Mouse (Mus musculus): ENCODE results near the gene Palmd. TPM values are rescaled to one million over a fixed set of nuclear protein-coding genes. Genes with fewer than 3 reads are reported as not detected.

Gene Palmd
- polyA plus RNA-seq, 1 experiment from 2014 or later, result 4.0 TPM

DNA sequence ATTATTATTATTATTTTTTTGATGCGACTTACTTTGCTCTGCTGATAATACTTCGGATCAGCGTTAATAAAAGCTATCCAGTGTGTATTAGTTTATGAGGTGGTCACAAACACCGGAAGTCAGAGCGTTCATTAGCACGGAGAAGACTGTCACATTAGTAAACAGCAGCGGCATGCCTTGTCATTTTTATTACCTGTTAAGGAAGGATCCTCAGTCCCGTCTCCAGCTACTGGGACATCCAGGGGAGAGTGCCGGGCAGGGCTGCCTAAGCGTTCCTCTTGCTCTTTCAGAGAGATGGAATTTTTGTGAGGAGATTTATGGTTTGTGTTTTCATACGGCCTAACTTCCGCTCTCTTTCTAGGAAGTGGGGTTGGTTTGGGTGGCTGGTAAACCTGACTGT is 45.7 kb downstream of the Palmd start:
- Histone ChIP-seq H3K4me1 (no peaks in the 10 kb centered on the region), H3K36me3 (no peaks in the 10 kb centered on the region), H3K4me2 (no peak overlapping the region), H3K27ac (no peak overlapping the region), H3K9ac (no peak overlapping the region), H3K27me3 (replicated peaks) (no peaks in the 10 kb centered on the region), H3K9me3 (replicated peaks) (no peaks in the 10 kb centered on the region), H3K4me3 (no peak overlapping the region)
- ATAC-seq, result no peak
- 71% methylated on average over 12 of the region's 12 CpGs for WGBS (ENCODE audit: insufficient replicate concordance)

DNA sequence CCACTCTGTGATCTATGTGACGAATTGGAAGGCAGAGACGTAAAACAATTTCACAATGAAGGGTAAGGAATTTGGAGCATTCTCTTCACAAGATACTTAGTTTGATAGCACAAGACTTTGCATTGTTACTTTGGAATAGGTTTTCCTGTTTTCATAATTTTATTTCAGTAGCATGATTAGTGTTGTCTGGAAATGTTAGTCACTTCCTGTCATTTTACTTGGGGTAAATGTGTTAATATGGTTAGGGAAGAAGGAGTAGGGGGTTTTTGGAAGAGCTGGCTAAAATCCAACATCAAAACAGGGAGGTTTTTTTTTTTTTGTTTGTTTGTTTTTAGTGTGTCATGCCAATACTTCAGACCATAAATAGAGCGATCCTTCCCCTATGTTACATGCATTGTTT is 47.3 kb downstream of the Palmd start:
- WGBS (ENCODE audit: insufficient replicate concordance), result 66% methylated on average over 3 of the region's 3 CpGs
- no peak for ATAC-seq

DNA sequence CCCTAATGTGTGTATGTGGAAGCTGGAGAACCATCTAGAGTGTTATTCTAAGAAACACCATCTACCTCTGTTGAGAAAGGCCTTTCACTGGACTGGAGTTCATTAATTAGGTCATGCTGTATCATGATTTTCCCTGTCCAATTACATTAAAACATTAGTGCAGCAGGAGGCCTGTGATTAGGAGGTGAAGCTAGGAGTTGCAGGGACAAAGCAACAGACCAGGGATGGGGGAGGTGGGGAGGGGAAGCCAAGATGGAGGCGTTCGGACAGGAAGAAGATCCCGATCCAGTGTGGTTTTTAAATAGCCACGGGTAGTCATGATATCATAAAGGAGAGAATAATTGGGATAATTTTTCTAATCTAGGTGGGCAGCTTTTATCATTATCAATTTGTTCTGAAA is 51.8 kb downstream of the Palmd start:
- no peak overlapping the region for H3K4me3 ChIP-seq
- no peak overlapping the region for H3K9ac ChIP-seq
- H3K9me3 ChIP-seq (replicated peaks), result no peaks in the 10 kb centered on the region
- no peak for ATAC-seq
- H3K27me3 ChIP-seq (replicated peaks), result no peaks in the 10 kb centered on the region
- no peaks in the 10 kb centered on the region for H3K36me3 ChIP-seq
- H3K27ac ChIP-seq, result no peak overlapping the region
- no peaks in the 10 kb centered on the region for H3K4me1 ChIP-seq
- H3K4me2 ChIP-seq, result no peak overlapping the region
- 74% methylated on average over 4 of the region's 4 CpGs for WGBS (ENCODE audit: insufficient replicate concordance)

More for the DNA sequence above, 47.3 kb downstream of the Palmd start:
- H3K27ac ChIP-seq, result no peak overlapping the region
- H3K36me3 ChIP-seq, result no peaks in the 10 kb centered on the region
- no peak overlapping the region for H3K4me3 ChIP-seq
- H3K27me3 ChIP-seq (replicated peaks), result no peaks in the 10 kb centered on the region
- no peaks in the 10 kb centered on the region for H3K4me1 ChIP-seq
- no peaks in the 10 kb centered on the region for H3K9me3 ChIP-seq (replicated peaks)
- H3K9ac ChIP-seq, result no peak overlapping the region
- H3K4me2 ChIP-seq, result no peak overlapping the region

DNA sequence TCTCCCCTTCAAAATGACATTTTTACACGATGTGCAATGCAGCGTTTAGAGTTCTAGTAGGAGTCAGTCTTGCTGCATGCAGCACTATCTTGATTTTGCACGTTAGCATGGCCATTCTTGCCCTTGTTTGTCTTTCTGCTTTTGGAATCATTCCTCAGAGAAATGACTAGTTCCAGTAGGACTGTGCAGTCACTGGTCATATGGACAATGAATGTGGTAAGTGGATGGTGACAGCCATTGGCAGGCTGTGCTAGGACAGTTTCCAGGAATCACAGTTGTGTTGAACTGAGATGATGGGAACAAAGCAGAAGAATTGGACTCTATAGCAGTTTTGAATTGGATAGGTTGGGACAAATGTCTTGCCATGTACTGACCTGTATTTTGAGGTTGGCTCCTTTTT is 53.9 kb downstream of the Palmd start:
- H3K9ac ChIP-seq, result no peak overlapping the region
- no peak overlapping the region for H3K27ac ChIP-seq
- H3K27me3 ChIP-seq (replicated peaks), result no peaks in the 10 kb centered on the region
- WGBS (ENCODE audit: insufficient replicate concordance), result 61% methylated on average over 3 of the region's 3 CpGs
- ATAC-seq, result no peak
- H3K4me3 ChIP-seq, result no peak overlapping the region
- no peaks in the 10 kb centered on the region for H3K36me3 ChIP-seq
- no peak overlapping the region for H3K4me2 ChIP-seq
- H3K4me1 ChIP-seq, result no peaks in the 10 kb centered on the region
- no peaks in the 10 kb centered on the region for H3K9me3 ChIP-seq (replicated peaks)

DNA sequence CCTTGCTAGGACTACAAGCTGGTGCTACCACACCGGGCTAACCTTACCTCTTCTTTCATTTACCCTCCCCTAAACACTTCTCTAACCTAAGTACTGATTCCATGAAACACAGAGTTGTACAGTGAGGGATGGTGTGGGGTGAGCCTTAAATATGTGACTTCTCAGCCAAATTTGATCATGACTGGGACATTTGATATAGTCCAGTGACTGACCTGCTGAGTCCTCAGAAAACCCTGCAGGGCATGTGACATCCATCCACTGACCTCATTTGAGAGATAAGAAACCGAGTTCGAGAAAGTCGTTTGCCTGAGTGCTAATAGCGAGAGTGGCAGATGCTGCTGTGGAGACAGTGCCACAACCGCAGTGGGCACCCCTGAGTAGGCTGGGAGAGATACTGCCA is 54.4 kb downstream of the Palmd start:
- no peaks in the 10 kb centered on the region for H3K9me3 ChIP-seq (replicated peaks)
- H3K4me1 ChIP-seq, result no peaks in the 10 kb centered on the region
- H3K27me3 ChIP-seq (replicated peaks), result no peaks in the 10 kb centered on the region
- no peak overlapping the region for H3K27ac ChIP-seq
- no peak overlapping the region for H3K4me2 ChIP-seq
- WGBS (ENCODE audit: insufficient replicate concordance), result 62% methylated on average over 6 of the region's 6 CpGs
- H3K4me3 ChIP-seq, result no peak overlapping the region
- no peak for ATAC-seq
- no peaks in the 10 kb centered on the region for H3K36me3 ChIP-seq
- H3K9ac ChIP-seq, result no peak overlapping the region

GRCm38 (mm10) chr3:116906596-116906995 is 62.2 kb downstream of the Palmd start:
- WGBS (ENCODE audit: insufficient replicate concordance), result 86% methylated on average over 9 of the region's 9 CpGs
- Histone ChIP-seq H3K4me1 (no peaks in the 10 kb centered on the region), H3K4me2 (no peak overlapping the region), H3K27me3 (replicated peaks) (no peaks in the 10 kb centered on the region), H3K4me3 (no peak overlapping the region), H3K27ac (no peak overlapping the region), H3K36me3 (peaks cover 63% of the 10 kb centered on the region), H3K9me3 (replicated peaks) (no peaks in the 10 kb centered on the region), H3K9ac (no peak overlapping the region)
- no peak for ATAC-seq

DNA sequence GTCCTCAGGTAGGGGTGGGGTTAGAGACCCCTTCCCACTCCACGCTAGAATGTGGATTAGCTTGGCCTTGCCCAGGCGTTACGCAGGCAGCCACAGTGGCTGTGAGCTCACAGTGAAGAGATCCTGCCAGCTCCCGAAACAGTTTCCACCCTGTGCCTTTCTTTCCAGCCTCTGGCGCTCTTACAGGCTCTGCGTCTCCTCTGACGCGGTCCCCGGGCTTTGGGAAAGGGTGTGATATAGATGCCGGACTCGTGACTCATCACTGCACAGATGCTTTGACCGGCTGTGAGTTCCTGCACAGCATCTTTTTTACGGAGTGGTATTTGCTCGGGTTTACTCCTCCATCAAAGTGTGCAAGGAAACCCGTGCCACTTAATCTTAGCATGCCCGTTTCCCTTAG is 62.9 kb downstream of the Palmd start:
- Histone ChIP-seq H3K9ac (no peak overlapping the region), H3K27me3 (replicated peaks) (no peaks in the 10 kb centered on the region), H3K36me3 (peaks cover 70% of the 10 kb centered on the region), H3K4me3 (no peak overlapping the region), H3K4me2 (no peak overlapping the region), H3K27ac (no peak overlapping the region), H3K9me3 (replicated peaks) (no peaks in the 10 kb centered on the region), H3K4me1 (no peaks in the 10 kb centered on the region)
- 92% methylated on average over 16 of the region's 16 CpGs for WGBS (ENCODE audit: insufficient replicate concordance)
- no peak for ATAC-seq

DNA sequence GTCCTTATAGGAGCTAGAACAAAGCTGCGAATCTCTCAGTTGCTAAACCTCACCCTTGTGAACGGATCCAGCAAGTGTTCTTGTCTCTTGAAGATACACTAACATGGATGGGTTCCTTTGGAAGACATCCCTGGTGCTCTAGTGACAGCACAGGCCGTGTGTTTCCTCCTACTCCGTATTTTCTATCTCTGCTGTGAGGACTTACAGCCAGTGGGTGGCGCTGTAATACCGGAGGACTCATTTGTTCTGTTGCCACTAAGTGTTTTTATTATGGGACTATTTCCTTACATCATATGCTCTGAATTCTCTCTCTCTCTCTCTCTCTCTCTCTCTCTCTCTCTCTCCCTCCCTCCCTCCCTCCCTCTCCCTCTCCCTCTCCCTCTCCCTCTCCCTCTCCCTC is 64.6 kb downstream of the Palmd start:
- Histone ChIP-seq H3K9me3 (replicated peaks) (no peaks in the 10 kb centered on the region), H3K27me3 (replicated peaks) (no peaks in the 10 kb centered on the region), H3K36me3 (peaks cover 88% of the 10 kb centered on the region), H3K4me3 (no peak overlapping the region), H3K9ac (no peak overlapping the region), H3K4me2 (no peak overlapping the region), H3K27ac (no peak overlapping the region), H3K4me1 (no peaks in the 10 kb centered on the region)
- WGBS (ENCODE audit: insufficient replicate concordance), result 47% methylated on average over 6 of the region's 6 CpGs
- no peak for ATAC-seq

DNA sequence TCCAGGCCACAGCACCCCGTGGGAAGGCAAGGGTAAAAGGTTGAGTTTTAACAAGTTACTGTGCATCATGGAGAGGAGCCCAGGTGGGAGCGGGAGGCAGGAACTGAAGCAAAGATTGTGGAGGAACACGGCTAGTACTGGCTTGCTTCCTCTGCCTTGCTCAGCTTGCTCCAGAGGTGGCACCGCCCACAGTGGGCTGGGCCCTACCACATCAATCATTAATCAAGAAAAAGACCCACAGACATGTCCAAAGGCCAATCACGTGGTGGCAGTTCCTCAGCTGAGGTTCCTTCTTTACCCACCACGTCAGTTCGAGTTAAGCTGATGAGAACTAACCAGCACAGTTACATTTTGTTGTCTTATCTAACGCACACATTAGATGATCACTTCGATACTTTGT is 75.9 kb downstream of the Palmd start:
- Histone ChIP-seq H3K4me1 (peaks cover 9% of the 10 kb centered on the region; the same call in 1 of the 2 replicates), H3K27me3 (replicated peaks) (no peaks in the 10 kb centered on the region), H3K9ac (no peak overlapping the region), H3K27ac (no peak overlapping the region), H3K4me3 (no peak overlapping the region), H3K36me3 (peaks cover 93% of the 10 kb centered on the region), H3K9me3 (replicated peaks) (no peaks in the 10 kb centered on the region), H3K4me2 (no peak overlapping the region)
- ATAC-seq, result peak; percentile 52; the same call in 1 of the 2 replicates
- WGBS (ENCODE audit: insufficient replicate concordance), result 61% methylated on average over 9 of the region's 9 CpGs

DNA sequence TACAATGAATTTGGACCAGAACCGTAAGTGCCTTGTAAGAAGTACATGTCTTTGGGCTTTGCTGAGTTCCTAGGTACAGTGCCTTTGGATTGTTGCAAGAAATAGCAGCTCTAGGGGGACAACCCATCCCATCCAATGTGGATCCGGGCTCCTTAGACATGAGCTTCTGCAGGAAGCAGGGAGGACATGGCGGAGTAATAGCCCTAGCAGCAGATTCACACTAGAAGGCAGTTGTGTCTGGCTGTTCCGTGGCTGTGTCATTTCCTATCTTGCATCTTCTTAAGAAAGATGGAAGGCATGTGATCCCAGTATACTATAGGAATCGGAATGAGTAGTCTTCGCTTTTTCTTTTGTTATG is 76.6 kb downstream of the Palmd start:
- no peak overlapping the region for H3K27ac ChIP-seq
- no peaks in the 10 kb centered on the region for H3K9me3 ChIP-seq (replicated peaks)
- no peak overlapping the region for H3K4me2 ChIP-seq
- H3K4me1 ChIP-seq, result peaks cover 9% of the 10 kb centered on the region; the same call in 1 of the 2 replicates
- no peak overlapping the region for H3K4me3 ChIP-seq
- WGBS (ENCODE audit: insufficient replicate concordance), result 89% methylated on average over 6 of the region's 6 CpGs
- no peak for ATAC-seq
- no peaks in the 10 kb centered on the region for H3K27me3 ChIP-seq (replicated peaks)
- no peak overlapping the region for H3K9ac ChIP-seq
- H3K36me3 ChIP-seq, result peaks cover 93% of the 10 kb centered on the region

DNA sequence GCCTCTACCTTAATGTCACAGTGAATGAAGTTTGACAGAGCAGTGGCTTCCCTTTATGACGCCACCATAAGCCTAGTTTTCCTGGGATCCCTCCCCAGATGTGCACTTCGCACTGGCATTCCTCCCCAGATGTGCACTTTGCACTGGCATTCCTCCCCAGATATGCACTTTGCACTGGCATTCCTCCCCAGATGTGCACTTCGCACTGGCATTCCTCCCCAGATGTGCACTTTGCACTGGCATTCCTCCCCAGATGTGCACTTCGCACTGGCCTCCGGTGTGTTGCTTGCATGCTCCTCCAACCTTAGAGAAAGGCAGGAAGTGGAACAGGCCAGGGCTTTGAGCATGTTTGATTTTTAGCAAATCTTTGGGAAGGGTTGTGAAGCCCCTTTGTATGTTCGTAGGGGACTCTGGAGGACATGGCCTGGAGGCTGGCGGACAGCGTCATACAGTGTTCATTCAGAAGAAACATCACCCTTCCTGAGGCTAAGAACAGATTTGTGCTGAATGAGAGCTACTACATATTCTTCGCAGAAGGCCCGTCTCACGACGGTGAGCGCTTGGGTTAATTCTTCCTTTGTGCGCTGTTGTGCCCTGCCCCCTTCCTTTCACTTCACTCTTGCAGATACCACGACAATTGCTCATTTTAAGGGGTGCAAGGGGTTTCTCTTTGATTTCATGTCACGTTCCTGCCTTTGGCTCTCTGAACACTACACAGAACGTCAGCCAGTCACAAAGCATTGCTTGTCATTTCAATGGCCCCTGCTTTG is 77.2 kb downstream of the Palmd start:
- Histone ChIP-seq H3K27ac (no peak overlapping the region), H3K4me1 (peaks cover 9% of the 10 kb centered on the region; the same call in 1 of the 2 replicates), H3K4me3 (no peak overlapping the region), H3K27me3 (replicated peaks) (no peaks in the 10 kb centered on the region), H3K4me2 (no peak overlapping the region), H3K36me3 (peaks cover 93% of the 10 kb centered on the region), H3K9ac (no peak overlapping the region), H3K9me3 (replicated peaks) (no peaks in the 10 kb centered on the region)
- WGBS (ENCODE audit: insufficient replicate concordance), result 92% methylated on average over 17 of the region's 17 CpGs
- no peak for ATAC-seq

GRCm38 (mm10) chr3:116890576-116890975 is 78.2 kb downstream of the Palmd start:
- 91% methylated on average over 4 of the region's 4 CpGs for WGBS (ENCODE audit: insufficient replicate concordance)
- Histone ChIP-seq H3K9ac (no peak overlapping the region), H3K27ac (no peak overlapping the region), H3K4me2 (no peak overlapping the region), H3K36me3 (peaks cover 93% of the 10 kb centered on the region), H3K27me3 (replicated peaks) (no peaks in the 10 kb centered on the region), H3K9me3 (replicated peaks) (no peaks in the 10 kb centered on the region), H3K4me3 (no peak overlapping the region), H3K4me1 (peaks cover 9% of the 10 kb centered on the region; the same call in 1 of the 2 replicates)
- ATAC-seq, result no peak

GRCm38 (mm10) chr3:116889358-116889757 is 79.4 kb downstream of the Palmd start:
- H3K4me3 ChIP-seq, result no peak overlapping the region
- H3K9ac ChIP-seq, result no peak overlapping the region
- 95% methylated on average over 7 of the region's 7 CpGs for WGBS (ENCODE audit: insufficient replicate concordance)
- peaks cover 9% of the 10 kb centered on the region; the same call in 1 of the 2 replicates for H3K4me1 ChIP-seq
- no peaks in the 10 kb centered on the region for H3K27me3 ChIP-seq (replicated peaks)
- H3K27ac ChIP-seq, result no peak overlapping the region
- peaks cover 93% of the 10 kb centered on the region for H3K36me3 ChIP-seq
- no peaks in the 10 kb centered on the region for H3K9me3 ChIP-seq (replicated peaks)
- ATAC-seq, result no peak
- no peak overlapping the region for H3K4me2 ChIP-seq

Data from liver, embryonic 12.5 days (tissue).